13 mouse cellular contexts compared by ENCODE assay signal in genomic region chrX:11690446-11690845, GRCm38 (mm10).
A peak's percentile ranks its signal among the peaks of the same experiment; 100 is the strongest.
DNase-seq lines count a peak whose midpoint lies in the region; ATAC-seq and TF ChIP-seq lines count a peak whose summit lies in the region.
"Had no signal": no experiment of that assay in that cellular context is flagged by ENCODE, and none has a peak within 500 bp of the region (broad histone marks: within the 10 kb centered on the region; RNA-seq: fewer than 3 reads in every experiment).

No protein-coding gene starts in this region.

- no peak for DNase-seq in forebrain, embryonic 10.5 days (ENCODE audit: extremely low spot score, low spot score)
- DNase-seq in lung, postnatal 36 days: no peak
- no peak for DNase-seq in kidney, adult 8-10 months
- DNase-seq in thymus, adult 2 months: no peak
- DNase-seq: cerebellum, adult 11 months; heart, adult 18-20 months; heart, postnatal 36 days had no signal

- peaks cover 10% of the 10 kb centered on the region for H3K4me1 ChIP-seq in forebrain, embryonic 13.5 days
- H3K4me1 ChIP-seq in forebrain, embryonic 10.5 days: peaks cover 10% of the 10 kb centered on the region; the same call in 1 of the 2 replicates
- H3K4me1 ChIP-seq in lung, embryonic 16.5 days (replicated peaks; ENCODE audit: control insufficient read depth, insufficient read depth, low read length): no peaks in the 10 kb centered on the region; the same call in 1 of the 2 replicates
- H3K4me1 ChIP-seq in forebrain, embryonic 15.5 days: peaks cover 3% of the 10 kb centered on the region; the same call in 1 of the 2 replicates
- H3K4me1 ChIP-seq in stomach, embryonic 14.5 days (ENCODE audit: control insufficient read depth, insufficient read depth, low read length): no peaks in the 10 kb centered on the region
- H3K4me1 ChIP-seq in thymus, adult 2 months (replicated peaks; ENCODE audit: control insufficient read depth, insufficient read depth, low read length): peaks cover 26% of the 10 kb centered on the region
- H3K4me1 ChIP-seq: kidney, embryonic 15.5 days had no signal

- H3K9ac ChIP-seq in forebrain, embryonic 13.5 days: no peak overlapping the region
- H3K9ac ChIP-seq in lung, embryonic 16.5 days (ENCODE audit: low read length): no peak overlapping the region
- no peak overlapping the region for H3K9ac ChIP-seq in forebrain, embryonic 15.5 days (replicated peaks)
- H3K9ac ChIP-seq in stomach, embryonic 14.5 days (replicated peaks; ENCODE audit: low read depth, low read length): no peak overlapping the region
- H3K9ac ChIP-seq: kidney, embryonic 15.5 days had no signal

- no peak for TF ChIP-seq POLR2A in thymus, adult 2 months (IDR thresholded peaks at IDR 0.05; ENCODE audit: control insufficient read depth, extremely low read depth, insufficient read depth, low read length, poor library complexity)

- no peak overlapping the region for H3K4me3 ChIP-seq in forebrain, embryonic 13.5 days
- H3K4me3 ChIP-seq in forebrain, embryonic 10.5 days: no peak overlapping the region
- no peak overlapping the region for H3K4me3 ChIP-seq in lung, embryonic 16.5 days (ENCODE audit: low read length)
- H3K4me3 ChIP-seq in forebrain, embryonic 15.5 days: no peak overlapping the region
- no peak overlapping the region for H3K4me3 ChIP-seq in stomach, embryonic 14.5 days (ENCODE audit: low read depth, low read length)
- no peak overlapping the region for H3K4me3 ChIP-seq in thymus, adult 2 months (ENCODE audit: control insufficient read depth, insufficient read depth, low read length)
- H3K4me3 ChIP-seq: kidney, embryonic 15.5 days had no signal

- no peaks in the 10 kb centered on the region for H3K27me3 ChIP-seq in forebrain, embryonic 13.5 days
- H3K27me3 ChIP-seq in forebrain, embryonic 10.5 days (ENCODE audit: poor library complexity, severe bottlenecking): peaks cover 84% of the 10 kb centered on the region
- H3K27me3 ChIP-seq in lung, embryonic 16.5 days (ENCODE audit: control insufficient read depth, insufficient read depth, low read depth, low read length): no peaks in the 10 kb centered on the region
- no peaks in the 10 kb centered on the region for H3K27me3 ChIP-seq in forebrain, embryonic 15.5 days
- H3K27me3 ChIP-seq in stomach, embryonic 14.5 days (ENCODE audit: control insufficient read depth, insufficient read depth, low read length): no peaks in the 10 kb centered on the region
- no peaks in the 10 kb centered on the region for H3K27me3 ChIP-seq in thymus, adult 2 months (ENCODE audit: control insufficient read depth, insufficient read depth, low read length)

- no peak for TF ChIP-seq CTCF in thymus, adult 2 months (IDR thresholded peaks at IDR 0.05; ENCODE audit: borderline replicate concordance, control insufficient read depth, extremely low read depth, insufficient read depth, low read length, poor library complexity)

- H3K36me3 ChIP-seq in forebrain, embryonic 13.5 days (ENCODE audit: poor library complexity, severe bottlenecking): no peaks in the 10 kb centered on the region
- H3K36me3 ChIP-seq in forebrain, embryonic 10.5 days (replicated peaks): no peaks in the 10 kb centered on the region
- no peaks in the 10 kb centered on the region for H3K36me3 ChIP-seq in lung, embryonic 16.5 days (ENCODE audit: control insufficient read depth, insufficient read depth, low read length)
- H3K36me3 ChIP-seq in forebrain, embryonic 15.5 days: no peaks in the 10 kb centered on the region
- no peaks in the 10 kb centered on the region for H3K36me3 ChIP-seq in stomach, embryonic 14.5 days (ENCODE audit: control insufficient read depth, insufficient read depth, low read length)
- H3K36me3 ChIP-seq in thymus, adult 2 months (ENCODE audit: control insufficient read depth, insufficient read depth, low read length): no peaks in the 10 kb centered on the region
- H3K36me3 ChIP-seq: kidney, embryonic 15.5 days had no signal

- ATAC-seq in forebrain, embryonic 13.5 days: no peak
- ATAC-seq in lung, embryonic 16.5 days (ENCODE audit: low read depth): peak; percentile 12; the same call in 1 of the 2 replicates
- peak; percentile 29; the same call in 1 of the 2 replicates for ATAC-seq in forebrain, embryonic 15.5 days (replicated peaks)
- ATAC-seq in stomach, embryonic 14.5 days (ENCODE audit: insufficient number of reproducible peaks, insufficient read depth, low FRiP score, low read depth): no peak

- H3K27ac ChIP-seq in forebrain, embryonic 13.5 days: no peak overlapping the region
- H3K27ac ChIP-seq in forebrain, embryonic 10.5 days: no peak overlapping the region
- no peak overlapping the region for H3K27ac ChIP-seq in lung, embryonic 16.5 days (ENCODE audit: low read length)
- no peak overlapping the region for H3K27ac ChIP-seq in forebrain, embryonic 15.5 days (replicated peaks)
- H3K27ac ChIP-seq in stomach, embryonic 14.5 days (ENCODE audit: low read length): no peak overlapping the region
- H3K27ac ChIP-seq in thymus, adult 2 months (ENCODE audit: control insufficient read depth, insufficient read depth, low read length): no peak overlapping the region
- H3K27ac ChIP-seq: kidney, embryonic 15.5 days had no signal

- peak overlapping the region; percentile 43 for H3K4me2 ChIP-seq in forebrain, embryonic 13.5 days
- peak overlapping the region; percentile 52 for H3K4me2 ChIP-seq in lung, embryonic 16.5 days (ENCODE audit: low read depth, low read length)
- H3K4me2 ChIP-seq in forebrain, embryonic 15.5 days (replicated peaks): peak overlapping the region; percentile 37
- peak overlapping the region; percentile 16; the same call in 1 of the 2 replicates for H3K4me2 ChIP-seq in stomach, embryonic 14.5 days (replicated peaks; ENCODE audit: low read depth, low read length)
- H3K4me2 ChIP-seq: kidney, embryonic 15.5 days; liver, embryonic 11.5 days had no signal

- WGBS in forebrain, embryonic 13.5 days: 33% methylated on average over 5 of the region's 5 CpGs
- WGBS in forebrain, embryonic 10.5 days: 67% methylated on average over 5 of the region's 5 CpGs
- 34% methylated on average over 5 of the region's 5 CpGs for WGBS in lung, embryonic 16.5 days
- WGBS in forebrain, embryonic 15.5 days: 30% methylated on average over 5 of the region's 5 CpGs
- WGBS in stomach, embryonic 14.5 days: 47% methylated on average over 5 of the region's 5 CpGs
- 70% methylated on average over 5 of the region's 5 CpGs for WGBS in thymus, adult 2 months

- H3K9me3 ChIP-seq in forebrain, embryonic 13.5 days (replicated peaks): no peaks in the 10 kb centered on the region
- H3K9me3 ChIP-seq in forebrain, embryonic 10.5 days: no peaks in the 10 kb centered on the region
- H3K9me3 ChIP-seq in lung, embryonic 16.5 days (ENCODE audit: control insufficient read depth, low read length): no peaks in the 10 kb centered on the region
- H3K9me3 ChIP-seq in forebrain, embryonic 15.5 days: no peaks in the 10 kb centered on the region
- H3K9me3 ChIP-seq in stomach, embryonic 14.5 days (ENCODE audit: control insufficient read depth, low read depth, low read length): no peaks in the 10 kb centered on the region
- H3K9me3 ChIP-seq: kidney, embryonic 15.5 days had no signal

Comparison
In these comparisons a context has a peak if more than half of its experiments do, and no peak if none do; other contexts are left out.
1. ATAC-seq: peak in lung, embryonic 16.5 days (single experiment) and forebrain, embryonic 15.5 days (single experiment); none in forebrain, embryonic 13.5 days (single experiment) and stomach, embryonic 14.5 days (single experiment).
2. Peak in every context shown above with its lines, with median percentiles within 50 percentile points of each other: H3K4me2 ChIP-seq.